Mouse (Mus musculus) v-Abl transformed pro-B cells (cell line): ENCODE measurements at regions not wholly inside any gene's neighbourhood (a gene's known extent, or its start where the extent isn't known, plus 50 kb on each side); places are given as distances from the start of the nearest gene placed in this dataset.

Source experiments
- in situ Hi-C, 2 experiments: fragments of 400-800 bp; cut with MboI; formaldehyde crosslinking; loops; one replicate each; pipeline ENCODE4 v1.15.1; 2025; ENCODE audit not compliant: unreplicated experiment in 2 of 2

- in situ Hi-C loops, result no loop called here
Measured at GRCm38 (mm10) chr19:37754024-37754423, 56.4 kb downstream of the Cyp26a1 start.

- in situ Hi-C loops, result no loop called here
Measured at GRCm38 (mm10) chr19:37755372-37755771, 57.8 kb downstream of the Cyp26a1 start.

- in situ Hi-C loops, result no loop called here
Measured at GRCm38 (mm10) chr19:37769376-37769775, 71.8 kb downstream of the Cyp26a1 start.

- in situ Hi-C loops, result no loop called here
Measured at GRCm38 (mm10) chr19:37771956-37772355, 74.4 kb downstream of the Cyp26a1 start.

- in situ Hi-C loops, result no loop called here
Measured at GRCm38 (mm10) chr19:37774551-37774950, 77.0 kb downstream of the Cyp26a1 start.

- in situ Hi-C loops, result no loop called here
Measured at GRCm38 (mm10) chr19:37774966-37775365, 77.4 kb downstream of the Cyp26a1 start.

- in situ Hi-C loops, result no loop called here
Measured at GRCm38 (mm10) chr19:37777961-37778360, 80.4 kb downstream of the Cyp26a1 start.

GRCm38 (mm10) chr19:37778568-37778967 lies 81.0 kb downstream of the Cyp26a1 start:
- in situ Hi-C loops, result no loop called here

GRCm38 (mm10) chr19:37788540-37788939 lies 90.9 kb downstream of the Cyp26a1 start:
- in situ Hi-C loops, result no loop called here

- in situ Hi-C loops, result no loop called here
Measured at GRCm38 (mm10) chr19:37789576-37790180, 92.1 kb downstream of the Cyp26a1 start.

- in situ Hi-C loops, result no loop called here
Measured at GRCm38 (mm10) chr19:37790281-37791073, 92.9 kb downstream of the Cyp26a1 start.

- in situ Hi-C loops, result no loop called here
Measured at GRCm38 (mm10) chr19:37793176-37793575, 95.6 kb downstream of the Cyp26a1 start.

- in situ Hi-C loops, result no loop called here
Measured at GRCm38 (mm10) chr19:37795552-37796343, 98.2 kb downstream of the Cyp26a1 start.

- in situ Hi-C loops, result no loop called here
Measured at GRCm38 (mm10) chr19:37800161-37800660, 102.6 kb downstream of the Cyp26a1 start.

- in situ Hi-C loops, result loop anchor here in 1 of 2 experiments (10.0 kb wide), 1 partner anchor 245 kb away; the partner anchor contains the start of gene Cep55
Measured at GRCm38 (mm10) chr19:37809666-37810065, 112.1 kb downstream of the Cyp26a1 start.

GRCm38 (mm10) chr19:37814089-37815073 lies 116.8 kb downstream of the Cyp26a1 start:
- in situ Hi-C loops, result loop anchor here in 1 of 2 experiments (10.0 kb wide), 1 partner anchor 240 kb away; the partner anchor contains the start of gene Cep55

GRCm38 (mm10) chr19:37815627-37816026 lies 118.0 kb downstream of the Cyp26a1 start:
- in situ Hi-C loops, result loop anchor here in 1 of 2 experiments (10.0 kb wide), 1 partner anchor 239 kb away; the partner anchor contains the start of gene Cep55

GRCm38 (mm10) chr19:37821243-37821642 lies 123.6 kb downstream of the Cyp26a1 start:
- in situ Hi-C loops, result no loop called here

GRCm38 (mm10) chr19:37821671-37822190 lies 124.1 kb downstream of the Cyp26a1 start:
- in situ Hi-C loops, result no loop called here
